ENCODE assay signal across 11 mouse cellular contexts in genomic region chr8:66698011-66698410, GRCm38 (mm10). TPM values are rescaled to one million over a fixed set of nuclear protein-coding genes. Genes with fewer than 3 reads are reported as not detected.
DNase-seq lines count a peak whose midpoint lies in the region; ATAC-seq and TF ChIP-seq lines count a peak whose summit lies in the region.
"Had no signal": no experiment of that assay in that cellular context is flagged by ENCODE, and none has a peak within 500 bp of the region (broad histone marks: within the 10 kb centered on the region; RNA-seq: fewer than 3 reads in every experiment).

No protein-coding gene starts in this region.

- H3K4me1 ChIP-seq in heart, embryonic 10.5 days: peaks cover 11% of the 10 kb centered on the region; the same call in 1 of the 2 replicates
- H3K4me1 ChIP-seq in heart, adult 2 months (ENCODE audit: control insufficient read depth, insufficient read depth, low read length): no peaks in the 10 kb centered on the region
- H3K4me1 ChIP-seq in lung, embryonic 16.5 days (replicated peaks; ENCODE audit: control insufficient read depth, insufficient read depth, low read length): peaks cover 4% of the 10 kb centered on the region; the same call in 1 of the 2 replicates
- no peaks in the 10 kb centered on the region for H3K4me1 ChIP-seq in lung, adult 2 months (ENCODE audit: control insufficient read depth, insufficient read depth, low read length)
- H3K4me1 ChIP-seq in midbrain, embryonic 13.5 days (replicated peaks): peaks cover 19% of the 10 kb centered on the region
- H3K4me1 ChIP-seq: megakaryocyte, embryonic 14.5 days had no signal

- H3K4me2 ChIP-seq in lung, embryonic 16.5 days (ENCODE audit: low read depth, low read length): peak overlapping the region; percentile 68; the same call in 1 of the 2 replicates
- H3K4me2 ChIP-seq in midbrain, embryonic 13.5 days (replicated peaks): peak overlapping the region; percentile 79

- no peaks in the 10 kb centered on the region for H3K9me3 ChIP-seq in heart, embryonic 10.5 days
- H3K9me3 ChIP-seq in lung, embryonic 16.5 days (ENCODE audit: control insufficient read depth, low read length): no peaks in the 10 kb centered on the region
- H3K9me3 ChIP-seq in midbrain, embryonic 13.5 days: no peaks in the 10 kb centered on the region

- DNase-seq in heart, embryonic 10.5 days (ENCODE audit: low spot score): no peak
- no peak for DNase-seq in heart, adult 2 months
- no peak for DNase-seq in lung, adult 2 months
- DNase-seq in layer of hippocampus, postnatal 10 days (ENCODE audit: low spot score in 2 of 2): no peak
- DNase-seq in lung, postnatal 14 days: no peak
- DNase-seq in left cerebral cortex, adult 8-10 months (ENCODE audit: low spot score in 2 of 2): no peak
- DNase-seq: spleen, adult 18-20 months had no signal

- H3K9ac ChIP-seq in heart, adult 2 months (ENCODE audit: low read depth, low read length): no peak overlapping the region
- H3K9ac ChIP-seq in lung, embryonic 16.5 days (ENCODE audit: low read length): no peak overlapping the region
- H3K9ac ChIP-seq in midbrain, embryonic 13.5 days (replicated peaks): no peak overlapping the region

- H3K4me3 ChIP-seq in heart, embryonic 10.5 days: peak overlapping the region; percentile 60
- no peak overlapping the region for H3K4me3 ChIP-seq in heart, adult 2 months
- H3K4me3 ChIP-seq in lung, embryonic 16.5 days (ENCODE audit: low read length): no peak overlapping the region
- no peak overlapping the region for H3K4me3 ChIP-seq in lung, adult 2 months (replicated peaks; ENCODE audit: extremely low read depth, low read depth, low read length)
- peak overlapping the region; percentile 48 for H3K4me3 ChIP-seq in midbrain, embryonic 13.5 days (replicated peaks)
- H3K4me3 ChIP-seq: megakaryocyte, embryonic 14.5 days had no signal

- H3K27ac ChIP-seq in heart, embryonic 10.5 days: no peak overlapping the region
- H3K27ac ChIP-seq in heart, adult 2 months: no peak overlapping the region
- H3K27ac ChIP-seq in lung, embryonic 16.5 days (ENCODE audit: low read length): no peak overlapping the region
- H3K27ac ChIP-seq in midbrain, embryonic 13.5 days: no peak overlapping the region

- intact Hi-C loops in heart, adult 2 months (cut with DNase I): loop anchor here (10.0 kb wide), 1 partner anchor 317 kb away; no protein-coding TSS in a partner anchor

- TF ChIP-seq POLR2A in heart, adult 2 months (IDR thresholded peaks at IDR 0.05; ENCODE audit: insufficient read depth, low read depth, low read length): no peak
- no peak for TF ChIP-seq POLR2A in lung, adult 2 months (IDR thresholded peaks at IDR 0.05; ENCODE audit: borderline replicate concordance, extremely low read depth, low read depth, low read length)

- no peak for ATAC-seq in lung, embryonic 16.5 days (ENCODE audit: low read depth)
- ATAC-seq in midbrain, embryonic 13.5 days: peak; percentile 45

- H3K36me3 ChIP-seq in heart, embryonic 10.5 days: no peaks in the 10 kb centered on the region
- no peaks in the 10 kb centered on the region for H3K36me3 ChIP-seq in heart, adult 2 months (ENCODE audit: control insufficient read depth, insufficient read depth, low read length)
- H3K36me3 ChIP-seq in lung, embryonic 16.5 days (ENCODE audit: control insufficient read depth, insufficient read depth, low read length): no peaks in the 10 kb centered on the region
- no peaks in the 10 kb centered on the region for H3K36me3 ChIP-seq in midbrain, embryonic 13.5 days

- no peak for TF ChIP-seq EP300 in heart, adult 2 months (IDR thresholded peaks at IDR 0.05; ENCODE audit: insufficient read depth, low read depth, low read length)

- peaks cover 26% of the 10 kb centered on the region for H3K27me3 ChIP-seq in heart, embryonic 10.5 days (ENCODE audit: insufficient read depth, poor library complexity, severe bottlenecking)
- H3K27me3 ChIP-seq in heart, adult 2 months (ENCODE audit: control insufficient read depth, insufficient read depth, low read length): no peaks in the 10 kb centered on the region
- H3K27me3 ChIP-seq in lung, embryonic 16.5 days (ENCODE audit: control insufficient read depth, insufficient read depth, low read depth, low read length): peaks cover 12% of the 10 kb centered on the region
- peaks cover 38% of the 10 kb centered on the region for H3K27me3 ChIP-seq in midbrain, embryonic 13.5 days

- TF ChIP-seq CTCF in heart, adult 2 months (IDR thresholded peaks at IDR 0.05): no peak
- TF ChIP-seq CTCF in lung, adult 2 months (IDR thresholded peaks at IDR 0.05; ENCODE audit: insufficient read depth, low read length): no peak

- 10% methylated on average over 7 of the region's 7 CpGs for WGBS in heart, embryonic 10.5 days
- WGBS in heart, adult 2 months: 8% methylated on average over 7 of the region's 7 CpGs
- WGBS in lung, embryonic 16.5 days: 3% methylated on average over 7 of the region's 7 CpGs
- WGBS in lung, adult 2 months: 10% methylated on average over 7 of the region's 7 CpGs
- 1% methylated on average over 7 of the region's 7 CpGs for WGBS in midbrain, embryonic 13.5 days

- no peaks in the 10 kb centered on the region for H3K79me2 ChIP-seq in heart, adult 2 months (replicated peaks; ENCODE audit: control insufficient read depth, insufficient read depth, low read length)

RNA-seq across cellular contexts. Expression of gene Npy1r, which starts 1.0 kb away (rescaled TPM):
- polyA plus RNA-seq in heart, embryonic 10.5 days (2016; fragmentation: Nextera tagmentation; extraction: Ambion mirVana): 0.79 and 1.4 TPM in 2 replicates
- total RNA-seq in heart, adult 2 months (2021): 1 to 10 TPM; 1.8 to 2.6 TPM
- 4.0 and 4.3 TPM in 2 replicates for polyA plus RNA-seq in heart, adult 2 months (2012; rRNA removed)
- 0.44 and 0.48 TPM in 2 replicates for polyA plus RNA-seq in lung, embryonic 16.5 days (2015; fragmentation: Nextera tagmentation; extraction: Ambion mirVana)
- polyA plus RNA-seq in lung, adult 2 months (2012; rRNA removed): 2.6 and 3.0 TPM in 2 replicates
- polyA plus RNA-seq in midbrain, embryonic 13.5 days (2015; fragmentation: Nextera tagmentation; extraction: Ambion mirVana): 3.2 and 3.4 TPM in 2 replicates
- 10 to 100 TPM; 26.7 to 29.6 TPM for total RNA-seq in layer of hippocampus, postnatal 10 days (2021)
- total RNA-seq in left cerebral cortex, adult 8-10 months (2022): 10 to 100 TPM; 21.3 to 24.7 (median 24.1) TPM
- total RNA-seq: common myeloid progenitor, adult 5-6 weeks had no signal

RNA-seq across cellular contexts. Expression of gene Npy5r, which starts 10.1 kb away (rescaled TPM):
- polyA plus RNA-seq in heart, embryonic 10.5 days (2016; fragmentation: Nextera tagmentation; extraction: Ambion mirVana): not detected in 2 replicates
- total RNA-seq in heart, adult 2 months (2021): not detected
- not detected in 2 replicates for polyA plus RNA-seq in heart, adult 2 months (2012; rRNA removed)
- 0.06 TPM in 1 of 2 replicates, not detected in the other for polyA plus RNA-seq in lung, embryonic 16.5 days (2015; fragmentation: Nextera tagmentation; extraction: Ambion mirVana)
- polyA plus RNA-seq in lung, adult 2 months (2012; rRNA removed): not detected in 2 replicates
- 0.67 and 0.68 TPM in 2 replicates for polyA plus RNA-seq in midbrain, embryonic 13.5 days (2015; fragmentation: Nextera tagmentation; extraction: Ambion mirVana)
- 1 to 10 TPM; 4.8 to 5.2 TPM for total RNA-seq in layer of hippocampus, postnatal 10 days (2021)
- total RNA-seq in left cerebral cortex, adult 8-10 months (2022): 1 to 10 TPM; 4.9 to 6.1 (median 5.7) TPM
- total RNA-seq: common myeloid progenitor, adult 5-6 weeks had no signal

Comparison
In these comparisons a context has a peak if more than half of its experiments do, and no peak if none do; other contexts are left out.
1. H3K4me3 ChIP-seq: peak in heart, embryonic 10.5 days (single experiment) and midbrain, embryonic 13.5 days (single experiment); none in heart, adult 2 months (single experiment), lung, embryonic 16.5 days (single experiment) and lung, adult 2 months (single experiment).